Mouse (Mus musculus) forebrain, embryonic 15.5 days (tissue): ENCODE data around the gene Dnmt3l. TPM values are rescaled to one million over a fixed set of nuclear protein-coding genes. Genes with fewer than 3 reads are reported as not detected.

Source experiments
- ATAC-seq: fragments of 200-750 bp; cut with Nextera tagmentation; replicated peaks from 2 replicates; pipeline ENCODE4 v1.8.0; 2017; ENCODE audit warnings: mild to moderate bottlenecking, moderate TSS enrichment, moderate library complexity
- H3K27ac ChIP-seq: fragments of 300-500 bp; sonication (generic); replicated peaks from 2 replicates; pipeline ENCODE4 v1.5.1; 2015; ENCODE audit warnings: mild to moderate bottlenecking, inconsistent platforms
- H3K27me3 ChIP-seq: fragments of 300-500 bp; sonication (generic); 2 replicates; pipeline ENCODE4 v1.6.1; 2015; ENCODE audit warnings: inconsistent platforms
- H3K36me3 ChIP-seq: fragments of 300-500 bp; sonication (generic); 2 replicates; pipeline ENCODE4 v1.6.1; 2015; ENCODE audit warnings: mild to moderate bottlenecking, inconsistent platforms
- H3K4me1 ChIP-seq: fragments of 300-500 bp; sonication (generic); 2 replicates; pipeline ENCODE4 v1.6.1; 2015; ENCODE audit warnings: inconsistent platforms
- H3K4me2 ChIP-seq: fragments of 300-500 bp; sonication (generic); replicated peaks from 2 replicates; pipeline ENCODE4 v1.6.1; 2015; ENCODE audit warnings: mild to moderate bottlenecking, inconsistent platforms
- H3K4me3 ChIP-seq: fragments of 300-500 bp; sonication (generic); 2 replicates; pipeline ENCODE4 v1.5.1; 2015; ENCODE audit warnings: mild to moderate bottlenecking, inconsistent platforms
- H3K9ac ChIP-seq: fragments of 300-500 bp; sonication (generic); replicated peaks from 2 replicates; pipeline ENCODE4 v1.6.1; 2015; ENCODE audit warnings: mild to moderate bottlenecking, inconsistent platforms
- H3K9me3 ChIP-seq: fragments of 300-500 bp; sonication (generic); 2 replicates; pipeline ENCODE4 v1.6.1; 2016; ENCODE audit warnings: inconsistent platforms
- WGBS: fragments of 180-500 bp; shearing (Covaris S2); methylation state at CpG from one replicate; pipeline ENCODE4 v1.1.7; 2015; ENCODE audit warnings: mixed read lengths; 5-methylcytosine and 5-hydroxymethylcytosine counted together
- polyA plus RNA-seq: library from polyadenylated mRNA; unstranded; fragments of >200 nt; fragmentation: Nextera tagmentation; extraction: Ambion mirVana; gene quantifications from 2 replicates; pipeline ENCODE4 v1.2.1, GENCODE M21; 2015

The Dnmt3l gene
- polyA plus RNA-seq, 1 experiment from 2014 or later: not detected

- peaks cover 6% of the 10 kb centered on the region; the same call in 1 of the 2 replicates for H3K27me3 ChIP-seq
These were observed 27.6 kb downstream of the Dnmt3l start, which contains the start of gene Icosl for GRCm38 (mm10) chr10:78069101-78070011. Gene Icosl, plus strand, starts transcription at chr10:78069302.

GRCm38 (mm10) chr10:78074151-78074550 is 32.4 kb downstream of the Dnmt3l start:
- ATAC-seq: no peak
- peaks cover 9% of the 10 kb centered on the region for H3K4me1 ChIP-seq
- H3K9ac ChIP-seq: no peak overlapping the region
- no peak overlapping the region for H3K4me2 ChIP-seq
- peaks cover 6% of the 10 kb centered on the region; the same call in 1 of the 2 replicates for H3K27me3 ChIP-seq
- H3K4me3 ChIP-seq: no peak overlapping the region
- no peak overlapping the region for H3K27ac ChIP-seq
- WGBS: 79% methylated on average over 4 of the region's 4 CpGs
- no peaks in the 10 kb centered on the region for H3K36me3 ChIP-seq
- H3K9me3 ChIP-seq: no peaks in the 10 kb centered on the region

More at GRCm38 (mm10) chr10:78069101-78070011, 27.6 kb downstream of the Dnmt3l start, which contains the start of gene Icosl:
- no peaks in the 10 kb centered on the region for H3K9me3 ChIP-seq
- H3K4me3 ChIP-seq: peak within 1 kb of the TSS; percentile 54
- WGBS: under 1% methylated on average over 66 of the region's 66 CpGs
- H3K27ac ChIP-seq: no peak within 1 kb of the TSS
- ATAC-seq: peak; percentile 92
- H3K4me2 ChIP-seq: peak within 1 kb of the TSS; percentile 98
- peak within 1 kb of the TSS; percentile 57 for H3K9ac ChIP-seq
- no peaks in the 10 kb centered on the region for H3K36me3 ChIP-seq
- peaks cover 14% of the 10 kb centered on the region for H3K4me1 ChIP-seq

DNA sequence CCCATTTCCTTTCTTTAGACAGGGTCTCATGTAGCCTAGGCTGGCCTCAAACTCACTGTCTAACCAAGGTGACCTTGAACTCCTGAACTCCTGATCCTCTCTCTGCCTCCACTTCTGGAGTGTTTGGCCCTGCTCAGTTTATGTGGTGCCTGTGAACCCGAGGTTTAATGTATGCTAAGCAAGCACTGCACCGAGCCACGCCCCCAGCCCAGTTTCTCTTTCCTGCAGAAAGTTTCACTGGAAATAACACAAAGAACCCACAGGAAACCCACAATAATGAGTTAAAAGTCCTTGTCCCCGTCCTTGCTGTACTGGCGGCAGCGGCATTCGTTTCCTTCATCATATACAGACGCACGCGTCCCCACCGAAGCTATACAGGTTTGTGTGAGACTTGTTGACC is 33.2 kb downstream of the Dnmt3l start:
- Histone ChIP-seq H3K27me3 (no peaks in the 10 kb centered on the region), H3K4me2 (no peak overlapping the region), H3K9ac (no peak overlapping the region), H3K9me3 (no peaks in the 10 kb centered on the region), H3K27ac (no peak overlapping the region), H3K36me3 (no peaks in the 10 kb centered on the region), H3K4me1 (0 out of 2 replicates have a peak, but pooled peaks cover under 1% of the 10 kb centered on the region), H3K4me3 (no peak overlapping the region)
- ATAC-seq: no peak
- 79% methylated on average over 11 of the region's 11 CpGs for WGBS

DNA sequence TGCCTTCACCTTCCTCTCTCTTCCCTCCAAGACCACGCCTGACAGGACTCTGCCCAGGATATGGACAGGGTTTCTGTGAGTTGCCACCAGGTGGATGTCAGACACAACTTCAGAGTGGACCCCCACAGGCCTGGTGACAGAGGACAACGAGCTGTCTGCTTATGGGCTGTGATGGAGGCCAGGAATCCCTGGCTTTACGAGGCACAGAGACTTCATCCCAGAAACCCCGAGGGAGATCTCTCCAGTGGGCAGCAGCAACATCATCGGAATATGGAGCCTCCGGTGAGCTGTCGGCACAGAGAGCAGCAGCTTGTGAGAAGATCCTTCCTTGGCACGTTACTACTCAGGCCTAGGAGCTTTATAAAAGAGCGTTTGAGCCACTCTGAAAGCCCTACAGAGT is 36.1 kb downstream of the Dnmt3l start:
- 83% methylated on average over 9 of the region's 9 CpGs for WGBS
- H3K27ac ChIP-seq: no peak overlapping the region
- no peaks in the 10 kb centered on the region for H3K27me3 ChIP-seq
- H3K9ac ChIP-seq: no peak overlapping the region
- H3K4me3 ChIP-seq: no peak overlapping the region
- no peak overlapping the region for H3K4me2 ChIP-seq
- no peaks in the 10 kb centered on the region for H3K36me3 ChIP-seq
- ATAC-seq: no peak
- no peaks in the 10 kb centered on the region for H3K4me1 ChIP-seq
- no peaks in the 10 kb centered on the region for H3K9me3 ChIP-seq

GRCm38 (mm10) chr10:78078276-78078675 is 36.5 kb downstream of the Dnmt3l start:
- H3K36me3 ChIP-seq: no peaks in the 10 kb centered on the region
- no peaks in the 10 kb centered on the region for H3K9me3 ChIP-seq
- H3K27me3 ChIP-seq: no peaks in the 10 kb centered on the region
- H3K4me2 ChIP-seq: no peak overlapping the region
- no peak overlapping the region for H3K9ac ChIP-seq
- WGBS: 86% methylated on average over 5 of the region's 5 CpGs
- no peak for ATAC-seq
- H3K4me1 ChIP-seq: no peaks in the 10 kb centered on the region
- H3K4me3 ChIP-seq: no peak overlapping the region
- no peak overlapping the region for H3K27ac ChIP-seq

- Histone ChIP-seq H3K9ac (no peak overlapping the region), H3K4me3 (no peak overlapping the region), H3K4me2 (no peak overlapping the region), H3K4me1 (no peaks in the 10 kb centered on the region), H3K9me3 (no peaks in the 10 kb centered on the region), H3K36me3 (no peaks in the 10 kb centered on the region), H3K27me3 (no peaks in the 10 kb centered on the region), H3K27ac (no peak overlapping the region)
- WGBS: 87% methylated on average over 4 of the region's 4 CpGs
- ATAC-seq: no peak
These were observed 38.3 kb downstream of the Dnmt3l start for GRCm38 (mm10) chr10:78079955-78080591.

DNA sequence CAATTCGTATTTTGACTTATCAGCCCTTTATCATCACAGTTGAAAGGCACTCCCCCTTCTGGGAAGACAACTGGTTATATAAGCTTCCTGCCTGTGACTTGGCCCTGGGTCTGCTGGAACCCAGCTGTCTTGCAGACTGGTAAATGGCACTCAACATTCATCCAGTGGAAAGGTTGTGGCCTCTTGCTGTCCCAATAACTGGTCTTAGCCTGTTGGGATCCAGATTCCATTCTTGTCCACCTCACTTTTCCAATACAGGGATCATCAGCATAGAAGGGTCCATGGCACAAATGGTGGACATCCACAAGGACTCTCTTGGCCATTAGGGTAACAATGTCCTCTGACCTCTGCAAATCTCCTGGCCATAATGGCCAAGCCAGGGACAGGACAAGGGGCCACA is 42.3 kb downstream of the Dnmt3l start:
- H3K4me2 ChIP-seq: no peak overlapping the region
- ATAC-seq: no peak
- no peaks in the 10 kb centered on the region for H3K9me3 ChIP-seq
- H3K27ac ChIP-seq: no peak overlapping the region
- no peak overlapping the region for H3K9ac ChIP-seq
- H3K4me3 ChIP-seq: no peak overlapping the region
- WGBS: 72% methylated on average over 1 of the region's 1 CpGs
- no peaks in the 10 kb centered on the region for H3K4me1 ChIP-seq
- H3K27me3 ChIP-seq: no peaks in the 10 kb centered on the region
- H3K36me3 ChIP-seq: no peaks in the 10 kb centered on the region

GRCm38 (mm10) chr10:78085711-78086110 is 44.0 kb downstream of the Dnmt3l start:
- Histone ChIP-seq H3K4me1 (no peaks in the 10 kb centered on the region), H3K36me3 (no peaks in the 10 kb centered on the region), H3K4me2 (no peak overlapping the region), H3K9ac (no peak overlapping the region), H3K27me3 (no peaks in the 10 kb centered on the region), H3K27ac (no peak overlapping the region), H3K4me3 (no peak overlapping the region), H3K9me3 (no peaks in the 10 kb centered on the region)
- no peak for ATAC-seq
- WGBS: 92% methylated on average over 6 of the region's 6 CpGs

DNA sequence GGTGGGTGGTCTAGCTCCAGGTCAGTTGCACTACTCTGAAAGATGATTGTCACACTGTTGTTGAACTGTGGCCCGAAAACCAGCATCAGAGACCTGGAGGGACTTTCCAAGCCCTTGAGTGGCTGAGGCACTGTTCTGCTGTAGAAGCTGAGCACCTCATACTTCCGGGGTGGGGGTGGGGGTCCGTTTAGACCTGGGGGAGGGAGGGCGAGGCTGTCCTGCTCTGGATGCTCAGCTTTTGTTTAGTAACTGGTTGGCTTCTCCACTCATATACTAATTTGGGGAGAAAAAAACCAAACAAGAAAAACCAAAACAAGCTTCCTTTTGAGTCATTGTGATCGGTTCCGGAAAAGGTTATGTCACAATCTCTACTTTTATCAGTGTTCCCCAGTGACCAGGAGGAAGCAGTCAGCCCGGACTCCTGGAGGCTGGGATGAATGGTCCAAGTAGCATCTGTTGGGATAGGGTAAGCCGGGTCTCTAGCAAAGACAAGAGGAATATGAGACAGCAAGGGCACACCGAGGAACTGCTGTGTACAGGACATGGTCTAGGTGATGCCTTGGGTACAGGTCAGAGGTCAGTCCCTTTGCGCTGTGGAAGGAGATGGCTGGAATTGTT is 44.8 kb downstream of the Dnmt3l start:
- H3K27me3 ChIP-seq: no peaks in the 10 kb centered on the region
- H3K9me3 ChIP-seq: no peaks in the 10 kb centered on the region
- no peaks in the 10 kb centered on the region for H3K4me1 ChIP-seq
- H3K9ac ChIP-seq: no peak overlapping the region
- ATAC-seq: no peak
- H3K36me3 ChIP-seq: no peaks in the 10 kb centered on the region
- WGBS: 83% methylated on average over 10 of the region's 10 CpGs
- no peak overlapping the region for H3K4me2 ChIP-seq
- H3K27ac ChIP-seq: no peak overlapping the region
- H3K4me3 ChIP-seq: no peak overlapping the region

DNA sequence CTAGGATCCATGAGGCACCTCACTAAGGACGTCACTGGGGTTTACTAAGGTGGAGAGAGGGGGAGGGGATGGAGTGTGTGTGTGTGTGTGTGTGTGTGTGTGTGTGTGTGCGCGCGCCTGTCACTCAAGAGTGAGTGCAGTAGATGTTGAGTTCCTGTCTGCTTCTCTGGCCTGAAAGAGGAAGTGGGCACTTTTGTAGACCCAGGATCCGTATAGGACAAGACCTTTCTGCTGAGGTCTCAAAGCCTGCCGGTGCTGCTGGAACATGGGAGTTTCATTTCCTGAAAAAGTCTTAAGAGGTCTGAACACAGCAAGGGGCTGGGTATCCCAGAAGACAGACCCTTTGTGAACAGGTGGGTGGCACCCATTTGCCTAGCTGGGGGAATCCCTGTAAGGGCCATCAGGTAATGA is 45.4 kb downstream of the Dnmt3l start:
- H3K4me3 ChIP-seq: no peak overlapping the region
- H3K4me2 ChIP-seq: no peak overlapping the region
- H3K9ac ChIP-seq: no peak overlapping the region
- H3K4me1 ChIP-seq: no peaks in the 10 kb centered on the region
- H3K27ac ChIP-seq: no peak overlapping the region
- H3K36me3 ChIP-seq: no peaks in the 10 kb centered on the region
- H3K27me3 ChIP-seq: no peaks in the 10 kb centered on the region
- H3K9me3 ChIP-seq: no peaks in the 10 kb centered on the region
- 85% methylated on average over 6 of the region's 6 CpGs for whole genome bisulfite sequencing
- no peak for ATAC-seq

DNA sequence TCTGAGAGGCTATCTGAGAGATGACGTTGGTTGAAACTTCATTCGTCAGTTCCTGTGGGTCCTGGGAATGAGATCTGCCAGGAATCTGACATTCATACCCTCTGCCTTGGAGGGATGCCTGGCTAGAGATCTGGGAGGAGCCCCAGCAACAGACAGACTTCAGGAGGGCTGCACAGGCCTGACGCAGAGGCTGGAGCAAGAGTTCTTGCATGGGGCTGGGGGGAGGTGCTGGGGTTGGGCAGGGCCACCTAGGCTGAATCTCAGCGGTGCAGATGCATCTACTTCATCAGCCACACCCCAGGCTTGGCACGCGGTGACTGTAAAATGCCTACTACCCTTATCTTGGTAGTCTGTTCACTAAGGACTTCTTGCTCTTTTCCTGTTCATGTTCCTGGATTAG is 48.5 kb downstream of the Dnmt3l start:
- no peak overlapping the region for H3K4me3 ChIP-seq
- no peaks in the 10 kb centered on the region for H3K27me3 ChIP-seq
- no peaks in the 10 kb centered on the region for H3K4me1 ChIP-seq
- H3K4me2 ChIP-seq: no peak overlapping the region
- no peaks in the 10 kb centered on the region for H3K9me3 ChIP-seq
- 70% methylated on average over 6 of the region's 6 CpGs for WGBS
- ATAC-seq: no peak
- H3K9ac ChIP-seq: no peak overlapping the region
- no peak overlapping the region for H3K27ac ChIP-seq
- no peaks in the 10 kb centered on the region for H3K36me3 ChIP-seq
